Mouse (Mus musculus): Measurements from ENCODE around the gene Nkain4. TPM values are rescaled to one million over a fixed set of nuclear protein-coding genes. Genes with fewer than 3 reads are reported as not detected.

Nkain4 gene
- total and polyA plus RNA-seq, 3 experiments: not detected

DNA sequence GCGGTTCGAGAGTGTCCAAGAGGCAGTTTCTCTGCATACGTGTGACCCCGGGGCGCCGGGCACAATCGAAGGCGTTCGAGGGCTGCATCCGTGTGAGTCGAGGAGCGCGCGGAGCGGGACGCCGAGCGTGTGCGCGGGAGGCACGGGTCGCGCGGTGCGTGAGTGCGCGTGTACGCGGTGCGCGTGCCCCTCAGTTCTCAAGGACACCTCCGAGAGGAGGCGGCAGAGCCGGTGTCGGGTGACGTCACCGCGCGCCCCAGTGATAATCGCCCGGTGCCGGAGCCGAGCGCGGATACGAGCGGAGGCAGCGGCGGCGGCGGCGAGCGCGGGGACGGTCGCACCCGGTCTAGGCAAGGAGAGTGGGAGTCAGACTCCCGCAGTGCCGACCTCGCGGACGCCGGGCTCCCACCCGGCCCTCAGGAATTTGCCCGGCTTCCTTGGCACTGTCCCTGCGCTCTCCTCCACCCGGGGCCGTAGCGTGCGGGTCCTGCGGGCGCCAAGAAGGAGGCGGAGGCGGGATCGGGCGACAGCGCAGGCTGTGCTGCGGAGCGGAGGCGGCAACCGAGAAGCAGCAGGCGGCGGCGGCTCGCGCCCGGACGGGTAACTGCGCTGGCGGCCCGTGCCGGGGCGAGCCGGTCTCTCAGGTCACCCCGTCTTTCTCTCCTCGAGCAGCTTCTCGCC is 61.5 kb downstream of the Nkain4 start:
- Histone ChIP-seq H3K4me1 (ENCODE audit: control insufficient read depth in 1 of 2, insufficient read depth in 2 of 2, low read length in 2 of 2) (no peaks in the 10 kb centered on the region), H3K36me3 (ENCODE audit: control insufficient read depth in 1 of 2, insufficient read depth in 2 of 2, low read length in 2 of 2) (no peaks in the 10 kb centered on the region), H3K9ac (ENCODE audit: control insufficient read depth, low read depth, low read length, poor library complexity, severe bottlenecking) (no peak overlapping the region), H3K9me3 (replicated peaks; ENCODE audit: insufficient read depth, low read length) (no peaks in the 10 kb centered on the region), H3K79me2 (ENCODE audit: control insufficient read depth, insufficient read depth, low read length, poor library complexity) (no peaks in the 10 kb centered on the region), H3K27ac (ENCODE audit: control insufficient read depth, low read depth, low read length) (no peak overlapping the region), H3K27me3 (ENCODE audit: control insufficient read depth in 1 of 2, insufficient read depth in 2 of 2, low read length in 2 of 2) (no peaks in the 10 kb centered on the region), H3K4me3 (ENCODE audit: control insufficient read depth in 1 of 2, insufficient read depth in 1 of 2, low read depth in 2 of 2, low read length in 2 of 2) (no peak overlapping the region)
- DNase-seq (ENCODE audit: low read depth, low spot score): no peak
- TF ChIP-seq TBP (IDR thresholded peaks at IDR 0.05; ENCODE audit: low read depth, low read length) (no peak), GATA1 (IDR thresholded peaks at IDR 0.05; ENCODE audit: low read depth, low read length) (no peak), ZMIZ1 (IDR thresholded peaks at IDR 0.05; ENCODE audit: low read depth, low read length) (no peak), ZNF384 (IDR thresholded peaks at IDR 0.05; ENCODE audit: low read depth, low read length) (no peak), E2F4 (IDR thresholded peaks at IDR 0.05; ENCODE audit: borderline replicate concordance, low read depth, low read length) (no peak), HCFC1 (IDR thresholded peaks at IDR 0.05; ENCODE audit: low read depth, low read length) (no peak), CHD2 (IDR thresholded peaks at IDR 0.05; ENCODE audit: low read length) (no peak), RCOR1 (IDR thresholded peaks at IDR 0.05; ENCODE audit: low read depth, low read length) (no peak), TCF12 (IDR thresholded peaks at IDR 0.05; ENCODE audit: low read depth, low read length) (no peak), RAD21 (IDR thresholded peaks at IDR 0.05; ENCODE audit: low read depth, low read length) (no peak), MYB (IDR thresholded peaks at IDR 0.05; ENCODE audit: low read depth, low read length) (no peak), ETS1 (IDR thresholded peaks at IDR 0.05; ENCODE audit: low read depth, low read length) (no peak), JUND (IDR thresholded peaks at IDR 0.05; ENCODE audit: low read depth, low read length) (no peak), KAT2A (conservative IDR thresholded peaks at IDR 0.05; ENCODE audit: low read depth, low read length) (no peak), SMC3 (IDR thresholded peaks at IDR 0.05; ENCODE audit: low read depth, low read length) (no peak), MEF2A (IDR thresholded peaks at IDR 0.05; ENCODE audit: extremely low read depth, insufficient replicate concordance, low read depth, low read length, poor library complexity, severe bottlenecking) (no peak), USF1 (IDR thresholded peaks at IDR 0.05; ENCODE audit: low read depth, low read length) (no peak), MAX (IDR thresholded peaks at IDR 0.05; ENCODE audit: low read length) (no peak), MAZ (IDR thresholded peaks at IDR 0.05; ENCODE audit: low read depth, low read length) (no peak), POLR2AphosphoS5 (IDR thresholded peaks at IDR 0.05; ENCODE audit: borderline replicate concordance, low read depth, low read length) (no peak)

- Histone ChIP-seq H3K36me3 (ENCODE audit: control insufficient read depth in 1 of 2, insufficient read depth in 2 of 2, low read length in 2 of 2) (no peaks in the 10 kb centered on the region), H3K9ac (ENCODE audit: control insufficient read depth, low read depth, low read length, poor library complexity, severe bottlenecking) (no peak overlapping the region), H3K4me3 (ENCODE audit: control insufficient read depth in 1 of 2, insufficient read depth in 1 of 2, low read depth in 2 of 2, low read length in 2 of 2) (no peak overlapping the region), H3K27ac (ENCODE audit: control insufficient read depth, low read depth, low read length) (no peak overlapping the region), H3K27me3 (ENCODE audit: control insufficient read depth in 1 of 2, insufficient read depth in 2 of 2, low read length in 2 of 2) (no peaks in the 10 kb centered on the region; a peak in 1 of 4 replicates), H3K4me1 (ENCODE audit: control insufficient read depth in 1 of 2, insufficient read depth in 2 of 2, low read length in 2 of 2) (no peaks in the 10 kb centered on the region), H3K79me2 (ENCODE audit: control insufficient read depth, insufficient read depth, low read length, poor library complexity) (no peaks in the 10 kb centered on the region), H3K9me3 (replicated peaks; ENCODE audit: insufficient read depth, low read length) (no peaks in the 10 kb centered on the region)
- no peak for DNase-seq (ENCODE audit: low read depth, low spot score)
- TF ChIP-seq MYC (IDR thresholded peaks at IDR 0.05; ENCODE audit: low read depth, low read length) (no peak), ZMIZ1 (IDR thresholded peaks at IDR 0.05; ENCODE audit: low read depth, low read length) (no peak), MAZ (IDR thresholded peaks at IDR 0.05; ENCODE audit: low read depth, low read length) (no peak), JUND (IDR thresholded peaks at IDR 0.05; ENCODE audit: low read depth, low read length) (no peak), BHLHE40 (IDR thresholded peaks at IDR 0.05; ENCODE audit: borderline replicate concordance, low read depth, low read length) (no peak), EP300 (IDR thresholded peaks at IDR 0.05; ENCODE audit: low read depth in 1 of 2, low read length in 2 of 2) (no peak), TAL1 (IDR thresholded peaks at IDR 0.05; ENCODE audit: low read length) (no peak), ZKSCAN1 (IDR thresholded peaks at IDR 0.05; ENCODE audit: low read depth, low read length) (no peak), POLR2A (IDR thresholded peaks at IDR 0.05; ENCODE audit: control insufficient read depth in 1 of 2, insufficient read depth in 1 of 2, low read depth in 1 of 2, low read length in 2 of 2, poor library complexity in 1 of 2) (no peak)
Observed at GRCm38 (mm10) chr2:180891835-180892323, 62.6 kb downstream of the Nkain4 start.

Measured in MEL (cell line).